Mouse (Mus musculus): Measurements from ENCODE around the gene Ddr1.

The Ddr1 gene

DNA sequence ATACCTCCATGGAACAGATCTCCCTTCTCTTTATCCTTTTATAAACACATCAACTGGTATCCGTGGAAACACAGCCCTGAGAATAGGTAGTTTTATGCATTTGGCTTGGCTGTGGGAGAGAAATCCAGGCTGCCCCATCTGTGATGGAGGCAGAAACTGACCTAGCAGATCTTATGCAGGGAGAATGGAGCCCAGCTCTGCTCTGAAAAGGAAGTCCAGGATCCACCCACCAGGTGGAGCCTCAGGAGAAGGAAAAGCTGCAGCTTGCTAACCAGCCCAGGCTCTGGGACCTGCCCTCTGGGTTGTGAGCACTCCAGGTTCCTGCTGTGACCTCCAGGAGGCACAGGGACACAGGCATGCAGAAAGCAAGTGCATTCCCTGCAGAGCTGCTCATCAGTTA is 70.4 kb downstream of the Ddr1 start:
- DNase-seq = peak; percentile 51
